Mouse (Mus musculus): Measurements from ENCODE around the gene Smyd2.

Gene Smyd2

GRCm38 (mm10) chr1:189917126-189917500, 5.0 kb downstream of the Smyd2 start:
- no peak for DNase-seq (ENCODE audit: low spot score in 2 of 2)

- no peak for DNase-seq (ENCODE audit: low spot score in 2 of 2)
These were observed 5.6 kb downstream of the Smyd2 start for GRCm38 (mm10) chr1:189916422-189917125.

GRCm38 (mm10) chr1:189913093-189913760, 8.9 kb downstream of the Smyd2 start:
- DNase-seq (ENCODE audit: low spot score in 2 of 2), result no peak

GRCm38 (mm10) chr1:189910685-189911345, 11.3 kb downstream of the Smyd2 start:
- no peak for DNase-seq (ENCODE audit: low spot score in 2 of 2)

GRCm38 (mm10) chr1:189903169-189903568, 19.0 kb downstream of the Smyd2 start:
- no peak for DNase-seq (ENCODE audit: low spot score in 2 of 2)

- DNase-seq (ENCODE audit: low spot score in 2 of 2), result no peak
These were observed 19.8 kb downstream of the Smyd2 start for GRCm38 (mm10) chr1:189902413-189902812.

GRCm38 (mm10) chr1:189899526-189899925, 22.6 kb downstream of the Smyd2 start:
- DNase-seq (ENCODE audit: low spot score in 2 of 2), result no peak

- no peak for DNase-seq (ENCODE audit: low spot score in 2 of 2)
These were observed 23.5 kb downstream of the Smyd2 start for GRCm38 (mm10) chr1:189898708-189899107.

- DNase-seq (ENCODE audit: low spot score in 2 of 2), result no peak
These were observed 24.3 kb downstream of the Smyd2 start for GRCm38 (mm10) chr1:189897861-189898260.

GRCm38 (mm10) chr1:189894191-189894590, 28.0 kb downstream of the Smyd2 start:
- DNase-seq (ENCODE audit: low spot score in 2 of 2), result no peak

- DNase-seq (ENCODE audit: low spot score in 2 of 2), result no peak
These were observed 33.4 kb downstream of the Smyd2 start for GRCm38 (mm10) chr1:189888749-189889148.

GRCm38 (mm10) chr1:189887518-189887917, 34.6 kb downstream of the Smyd2 start:
- DNase-seq (ENCODE audit: low spot score in 2 of 2), result peak; percentile 23 to 60

- no peak for DNase-seq (ENCODE audit: low spot score in 2 of 2)
These were observed 36.2 kb downstream of the Smyd2 start for GRCm38 (mm10) chr1:189885975-189886374.

GRCm38 (mm10) chr1:189884951-189885350, 37.2 kb downstream of the Smyd2 start:
- no peak for DNase-seq (ENCODE audit: low spot score in 2 of 2)

GRCm38 (mm10) chr1:189883531-189884170, 38.5 kb downstream of the Smyd2 start:
- DNase-seq (ENCODE audit: low spot score in 2 of 2), result peak; percentile 40 to 61

GRCm38 (mm10) chr1:189882886-189883285, 39.3 kb downstream of the Smyd2 start:
- peak; percentile 62 to 84 for DNase-seq (ENCODE audit: low spot score in 2 of 2)

- DNase-seq (ENCODE audit: low spot score in 2 of 2), result no peak
These were observed 41.4 kb downstream of the Smyd2 start for GRCm38 (mm10) chr1:189880745-189881144.

- DNase-seq (ENCODE audit: low spot score in 2 of 2), result no peak
These were observed 42.2 kb downstream of the Smyd2 start for GRCm38 (mm10) chr1:189879965-189880364.

- no peak for DNase-seq (ENCODE audit: low spot score in 2 of 2)
These were observed 43.0 kb downstream of the Smyd2 start for GRCm38 (mm10) chr1:189879212-189879611.

- DNase-seq (ENCODE audit: low spot score in 2 of 2), result no peak
These were observed 46.0 kb downstream of the Smyd2 start for GRCm38 (mm10) chr1:189876162-189876561.

- no peak for DNase-seq (ENCODE audit: low spot score in 2 of 2)
These were observed 46.7 kb downstream of the Smyd2 start for GRCm38 (mm10) chr1:189875439-189875861.

GRCm38 (mm10) chr1:189873591-189873990, 48.6 kb downstream of the Smyd2 start:
- DNase-seq (ENCODE audit: low spot score in 2 of 2), result no peak
